Mouse (Mus musculus): ENCODE results near the gene 1700029F12Rik.

GRCm38 (mm10) chr13:97051158-97051557, 17.0 kb upstream of the 1700029F12Rik start:
- TF ChIP-seq POLR2A (IDR thresholded peaks at IDR 0.05; ENCODE audit: low read depth, low read length), result no peak
- no peak for TF ChIP-seq CTCF (IDR thresholded peaks at IDR 0.05; ENCODE audit: extremely low read depth, insufficient read depth, insufficient read length, insufficient replicate concordance)

All from spleen, adult 2 months (tissue).